Mouse (Mus musculus): ENCODE results near the gene Ano1. TPM values are rescaled to one million over a fixed set of nuclear protein-coding genes. Genes with fewer than 3 reads are reported as not detected.

Ano1 gene
- polyA plus RNA-seq, 1 experiment from 2014 or later = 10.2 TPM

- Histone ChIP-seq H3K9ac (ENCODE audit: low read depth, low read length) (peak overlapping the region; percentile 64), H3K4me1 (replicated peaks; ENCODE audit: control insufficient read depth, insufficient read depth, low read length) (peaks cover 66% of the 10 kb centered on the region), H3K27me3 (replicated peaks; ENCODE audit: control insufficient read depth, insufficient read depth, low read length) (no peaks in the 10 kb centered on the region)
These were observed 35.7 kb upstream of the Ano1 start for GRCm38 (mm10) chr7:144787501-144787900.

GRCm38 (mm10) chr7:144786571-144786970, 34.8 kb upstream of the Ano1 start:
- ATAC-seq (replicated peaks; ENCODE audit: low FRiP score) (peak; percentile 93), DNase-seq (ENCODE audit: low spot score) (peak; percentile 72)
- 13% methylated on average over 3 of the region's 3 CpGs for WGBS
- Histone ChIP-seq H3K36me3 (ENCODE audit: control insufficient read depth, insufficient read depth, low read length) (no peaks in the 10 kb centered on the region), H3K27me3 (replicated peaks; ENCODE audit: control insufficient read depth, insufficient read depth, low read length) (no peaks in the 10 kb centered on the region), H3K27ac (ENCODE audit: low read depth, low read length) (peak overlapping the region; percentile 96), H3K9me3 (ENCODE audit: control insufficient read depth, low read length) (no peaks in the 10 kb centered on the region), H3K4me2 (peak overlapping the region; percentile 59), H3K9ac (ENCODE audit: low read depth, low read length) (peak overlapping the region; percentile 62), H3K4me1 (replicated peaks; ENCODE audit: control insufficient read depth, insufficient read depth, low read length) (peaks cover 71% of the 10 kb centered on the region), H3K4me3 (ENCODE audit: low read depth, low read length) (no peak overlapping the region)

More at GRCm38 (mm10) chr7:144787501-144787900, 35.7 kb upstream of the Ano1 start:
- Histone ChIP-seq H3K4me3 (ENCODE audit: low read depth, low read length) (no peak overlapping the region), H3K4me2 (peak overlapping the region; percentile 69), H3K27ac (ENCODE audit: low read depth, low read length) (peak overlapping the region; percentile 96), H3K36me3 (ENCODE audit: control insufficient read depth, insufficient read depth, low read length) (no peaks in the 10 kb centered on the region), H3K9me3 (ENCODE audit: control insufficient read depth, low read length) (no peaks in the 10 kb centered on the region)
- ATAC-seq (replicated peaks; ENCODE audit: low FRiP score) (no peak), DNase-seq (ENCODE audit: low spot score) (no peak)
- WGBS = 68% methylated on average over 5 of the region's 5 CpGs

- H3K9me3 ChIP-seq (ENCODE audit: control insufficient read depth, low read length) = no peaks in the 10 kb centered on the region
- DNase-seq (ENCODE audit: low spot score) (no peak), ATAC-seq (replicated peaks; ENCODE audit: low FRiP score) (no peak)
- 0 out of 2 replicates have a peak overlapping the region, but pooled peaks have one; percentile 0 for H3K4me2 ChIP-seq
- no peaks in the 10 kb centered on the region for H3K27me3 ChIP-seq (replicated peaks; ENCODE audit: control insufficient read depth, insufficient read depth, low read length)
- peak overlapping the region; percentile 96; the same call in 1 of the 2 replicates for H3K27ac ChIP-seq (ENCODE audit: low read depth, low read length)
- whole genome bisulfite sequencing = 61% methylated on average over 4 of the region's 4 CpGs
- H3K4me3 ChIP-seq (ENCODE audit: low read depth, low read length) = no peak overlapping the region
- H3K36me3 ChIP-seq (ENCODE audit: control insufficient read depth, insufficient read depth, low read length) = no peaks in the 10 kb centered on the region
- peak overlapping the region; percentile 13; the same call in 1 of the 2 replicates for H3K9ac ChIP-seq (ENCODE audit: low read depth, low read length)
- peaks cover 71% of the 10 kb centered on the region for H3K4me1 ChIP-seq (replicated peaks; ENCODE audit: control insufficient read depth, insufficient read depth, low read length)
These were observed 32.4 kb upstream of the Ano1 start for GRCm38 (mm10) chr7:144784176-144784575.

GRCm38 (mm10) chr7:144782402-144782801, 30.6 kb upstream of the Ano1 start:
- no peaks in the 10 kb centered on the region for H3K36me3 ChIP-seq (ENCODE audit: control insufficient read depth, insufficient read depth, low read length)
- H3K4me2 ChIP-seq = no peak overlapping the region
- 65% methylated on average over 1 of the region's 1 CpGs for whole genome bisulfite sequencing
- H3K4me3 ChIP-seq (ENCODE audit: low read depth, low read length) = no peak overlapping the region
- H3K27ac ChIP-seq (ENCODE audit: low read depth, low read length) = no peak overlapping the region
- H3K9ac ChIP-seq (ENCODE audit: low read depth, low read length) = peak overlapping the region; percentile 17; the same call in 1 of the 2 replicates
- H3K4me1 ChIP-seq (replicated peaks; ENCODE audit: control insufficient read depth, insufficient read depth, low read length) = peaks cover 54% of the 10 kb centered on the region
- no peak for DNase-seq (ENCODE audit: low spot score)
- H3K9me3 ChIP-seq (ENCODE audit: control insufficient read depth, low read length) = no peaks in the 10 kb centered on the region
- no peak for ATAC-seq (replicated peaks; ENCODE audit: low FRiP score)
- H3K27me3 ChIP-seq (replicated peaks; ENCODE audit: control insufficient read depth, insufficient read depth, low read length) = 0 out of 2 replicates have a peak, but pooled peaks cover 2% of the 10 kb centered on the region

GRCm38 (mm10) chr7:144781337-144781736, 29.6 kb upstream of the Ano1 start:
- H3K4me2 ChIP-seq = no peak overlapping the region
- DNase-seq (ENCODE audit: low spot score) (no peak), ATAC-seq (replicated peaks; ENCODE audit: low FRiP score) (no peak; the same call in 1 of the 2 replicates)
- H3K36me3 ChIP-seq (ENCODE audit: control insufficient read depth, insufficient read depth, low read length) = no peaks in the 10 kb centered on the region
- peaks cover 45% of the 10 kb centered on the region for H3K4me1 ChIP-seq (replicated peaks; ENCODE audit: control insufficient read depth, insufficient read depth, low read length)
- 68% methylated on average over 5 of the region's 5 CpGs for WGBS
- 0 out of 2 replicates have a peak, but pooled peaks cover 2% of the 10 kb centered on the region for H3K27me3 ChIP-seq (replicated peaks; ENCODE audit: control insufficient read depth, insufficient read depth, low read length)
- no peak overlapping the region for H3K9ac ChIP-seq (ENCODE audit: low read depth, low read length)
- no peak overlapping the region for H3K4me3 ChIP-seq (ENCODE audit: low read depth, low read length)
- H3K9me3 ChIP-seq (ENCODE audit: control insufficient read depth, low read length) = no peaks in the 10 kb centered on the region
- H3K27ac ChIP-seq (ENCODE audit: low read depth, low read length) = no peak overlapping the region

GRCm38 (mm10) chr7:144780190-144780589, 28.4 kb upstream of the Ano1 start:
- Histone ChIP-seq H3K36me3 (ENCODE audit: control insufficient read depth, insufficient read depth, low read length) (no peaks in the 10 kb centered on the region), H3K9me3 (ENCODE audit: control insufficient read depth, low read length) (no peaks in the 10 kb centered on the region), H3K27ac (ENCODE audit: low read depth, low read length) (no peak overlapping the region), H3K9ac (ENCODE audit: low read depth, low read length) (no peak overlapping the region), H3K4me3 (ENCODE audit: low read depth, low read length) (no peak overlapping the region), H3K4me1 (replicated peaks; ENCODE audit: control insufficient read depth, insufficient read depth, low read length) (peaks cover 36% of the 10 kb centered on the region), H3K4me2 (no peak overlapping the region), H3K27me3 (replicated peaks; ENCODE audit: control insufficient read depth, insufficient read depth, low read length) (peaks cover 2% of the 10 kb centered on the region; the same call in 1 of the 2 replicates)
- DNase-seq (ENCODE audit: low spot score) = no peak
- 41% methylated on average over 8 of the region's 8 CpGs for WGBS
- no peak for ATAC-seq (replicated peaks; ENCODE audit: low FRiP score)

GRCm38 (mm10) chr7:144779691-144780090, 27.9 kb upstream of the Ano1 start:
- Histone ChIP-seq H3K36me3 (ENCODE audit: control insufficient read depth, insufficient read depth, low read length) (no peaks in the 10 kb centered on the region), H3K27me3 (replicated peaks; ENCODE audit: control insufficient read depth, insufficient read depth, low read length) (peaks cover 2% of the 10 kb centered on the region; the same call in 1 of the 2 replicates), H3K9ac (ENCODE audit: low read depth, low read length) (no peak overlapping the region), H3K4me3 (ENCODE audit: low read depth, low read length) (no peak overlapping the region), H3K4me1 (replicated peaks; ENCODE audit: control insufficient read depth, insufficient read depth, low read length) (peaks cover 35% of the 10 kb centered on the region), H3K9me3 (ENCODE audit: control insufficient read depth, low read length) (no peaks in the 10 kb centered on the region), H3K4me2 (no peak overlapping the region), H3K27ac (ENCODE audit: low read depth, low read length) (no peak overlapping the region)
- DNase-seq (ENCODE audit: low spot score) = no peak
- ATAC-seq (replicated peaks; ENCODE audit: low FRiP score) = no peak
- WGBS = 67% methylated on average over 2 of the region's 2 CpGs

GRCm38 (mm10) chr7:144777805-144778204, 26.0 kb upstream of the Ano1 start:
- Histone ChIP-seq H3K36me3 (ENCODE audit: control insufficient read depth, insufficient read depth, low read length) (no peaks in the 10 kb centered on the region), H3K9ac (ENCODE audit: low read depth, low read length) (no peak overlapping the region), H3K9me3 (ENCODE audit: control insufficient read depth, low read length) (no peaks in the 10 kb centered on the region), H3K27ac (ENCODE audit: low read depth, low read length) (no peak overlapping the region), H3K4me2 (no peak overlapping the region), H3K4me1 (replicated peaks; ENCODE audit: control insufficient read depth, insufficient read depth, low read length) (peaks cover 17% of the 10 kb centered on the region), H3K4me3 (ENCODE audit: low read depth, low read length) (no peak overlapping the region), H3K27me3 (replicated peaks; ENCODE audit: control insufficient read depth, insufficient read depth, low read length) (peaks cover 2% of the 10 kb centered on the region)
- WGBS = 37% methylated on average over 4 of the region's 4 CpGs
- DNase-seq (ENCODE audit: low spot score) = no peak
- ATAC-seq (replicated peaks; ENCODE audit: low FRiP score) = no peak

- ATAC-seq (replicated peaks; ENCODE audit: low FRiP score) (peak; percentile 80), DNase-seq (ENCODE audit: low spot score) (peak; percentile 89)
- no peak overlapping the region for H3K4me2 ChIP-seq
- no peak overlapping the region for H3K4me3 ChIP-seq (ENCODE audit: low read depth, low read length)
- no peak overlapping the region for H3K27ac ChIP-seq (ENCODE audit: low read depth, low read length)
- H3K4me1 ChIP-seq (replicated peaks; ENCODE audit: control insufficient read depth, insufficient read depth, low read length) = peaks cover 7% of the 10 kb centered on the region
- 28% methylated on average over 6 of the region's 6 CpGs for WGBS
- H3K9ac ChIP-seq (ENCODE audit: low read depth, low read length) = no peak overlapping the region
- peaks cover 4% of the 10 kb centered on the region for H3K27me3 ChIP-seq (replicated peaks; ENCODE audit: control insufficient read depth, insufficient read depth, low read length)
- no peaks in the 10 kb centered on the region for H3K36me3 ChIP-seq (ENCODE audit: control insufficient read depth, insufficient read depth, low read length)
- H3K9me3 ChIP-seq (ENCODE audit: control insufficient read depth, low read length) = no peaks in the 10 kb centered on the region
These were observed 24.2 kb upstream of the Ano1 start for GRCm38 (mm10) chr7:144775804-144776447.
